Mouse (Mus musculus): Measurements from ENCODE around the gene Micall1. TPM values are rescaled to one million over a fixed set of nuclear protein-coding genes. Genes with fewer than 3 reads are reported as not detected.
A peak's percentile ranks its signal among the peaks of the same experiment; 100 is the strongest.

Micall1 gene
- polyA plus RNA-seq, 1 experiment from 2014 or later: 9.5 TPM

DNA sequence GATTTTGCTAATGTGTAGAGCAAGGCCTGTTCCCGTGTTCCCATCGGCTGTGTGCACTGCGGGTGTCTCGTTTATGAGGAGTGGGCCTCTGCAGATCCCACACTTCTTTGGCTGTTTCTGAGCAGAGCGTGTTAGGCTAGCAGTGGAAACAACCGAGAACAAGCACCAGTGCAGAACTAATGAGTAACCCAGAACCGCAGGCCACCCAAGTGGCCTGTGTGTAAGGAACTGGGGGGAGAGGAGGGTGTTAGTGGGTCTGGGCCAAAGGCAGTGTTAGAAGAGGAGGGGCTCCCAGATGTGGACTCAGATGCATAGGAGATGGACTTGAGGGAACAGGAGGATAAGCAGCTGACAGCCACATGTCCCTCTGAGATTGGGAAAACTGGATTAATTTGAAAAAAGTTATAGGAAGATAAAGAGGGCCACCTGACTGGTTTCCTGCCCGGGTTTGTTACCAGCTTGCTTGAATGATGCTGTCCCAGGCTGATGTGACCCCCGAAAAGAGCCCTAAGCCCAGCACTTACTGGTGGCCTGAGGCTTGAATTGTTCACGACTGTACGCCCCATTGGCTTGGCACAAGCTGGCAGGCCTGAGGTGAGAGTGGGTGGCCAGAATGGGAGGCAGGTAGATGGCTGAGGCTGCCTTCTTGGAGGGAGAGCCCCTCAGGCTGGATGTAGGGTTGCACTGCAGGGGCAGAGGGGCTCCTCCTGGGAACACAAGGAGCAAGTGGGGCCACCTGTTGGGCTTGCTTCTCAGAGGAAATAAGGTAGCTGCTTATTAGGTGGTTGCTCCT lies 27.3 kb downstream of the Micall1 start:
- Histone ChIP-seq H3K4me3 (replicated peaks) (no peak overlapping the region), H3K4me2 (replicated peaks) (no peak overlapping the region), H3K4me1 (replicated peaks) (peaks cover 6% of the 10 kb centered on the region), H3K27ac (no peak overlapping the region), H3K27me3 (no peaks in the 10 kb centered on the region), H3K9ac (replicated peaks) (peak overlapping the region; percentile 10; the same call in 1 of the 2 replicates), H3K9me3 (no peaks in the 10 kb centered on the region), H3K36me3 (peaks cover 35% of the 10 kb centered on the region)
- ATAC-seq: no peak
- 73% methylated on average over 11 of the region's 11 CpGs for WGBS

- Histone ChIP-seq H3K9me3 (no peaks in the 10 kb centered on the region), H3K4me1 (replicated peaks) (peaks cover 21% of the 10 kb centered on the region), H3K36me3 (peaks cover 7% of the 10 kb centered on the region), H3K27ac (no peak overlapping the region), H3K27me3 (no peaks in the 10 kb centered on the region), H3K9ac (replicated peaks) (no peak overlapping the region), H3K4me2 (replicated peaks) (no peak overlapping the region), H3K4me3 (replicated peaks) (no peak overlapping the region)
- ATAC-seq: no peak
- 68% methylated on average over 10 of the region's 10 CpGs for WGBS
Observed at GRCm38 (mm10) chr15:79139640-79140039, 30.9 kb downstream of the Micall1 start.

DNA sequence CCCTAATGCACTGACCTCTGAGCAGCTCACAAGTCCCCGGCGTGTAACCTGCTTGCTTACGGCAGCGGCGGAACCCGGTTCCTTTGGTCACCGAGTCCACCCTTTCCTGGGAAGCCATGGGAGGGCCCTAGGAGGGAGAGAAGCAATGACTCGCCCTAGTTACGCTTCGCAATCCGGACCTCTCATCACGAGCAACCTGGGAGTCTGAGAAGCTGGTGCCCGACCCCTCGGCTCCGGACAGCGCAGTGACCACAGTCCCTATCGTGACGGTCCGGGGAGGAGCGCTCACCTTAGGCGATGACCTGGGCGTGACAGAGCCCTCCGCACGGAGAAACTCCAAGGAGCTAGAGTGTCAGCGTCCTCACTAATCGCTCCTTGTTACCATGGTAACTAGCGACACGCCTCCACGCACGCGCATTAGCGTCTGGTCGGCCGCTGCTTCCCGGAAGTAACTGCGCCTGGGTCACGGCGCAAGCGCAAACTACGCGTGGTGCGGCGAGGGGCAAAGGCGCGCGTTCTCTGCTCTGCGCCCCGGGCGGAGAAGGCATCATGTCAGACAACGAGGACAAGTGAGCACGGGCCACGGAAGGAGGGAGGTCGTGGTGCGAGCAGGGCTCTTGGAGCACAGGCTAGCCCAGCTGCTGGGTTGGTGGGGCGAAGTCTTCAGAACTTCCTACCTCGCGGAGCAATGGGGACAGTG lies 32.3 kb downstream of the Micall1 start, which contains the start of the genes Polr2f and 1700088E04Rik:
Gene Polr2f, plus strand, starts transcription at position 144 of the 700 bp plus-strand sequence.
Gene 1700088E04Rik, minus strand, starts transcription at position 388 of the 700 bp plus-strand sequence.
- Histone ChIP-seq H3K4me3 (replicated peaks) (peak within 1 kb of the TSS; percentile 92), H3K27ac (0 out of 2 replicates have a peak within 1 kb of the TSS, but pooled peaks have one; percentile 10), H3K27me3 (no peaks in the 10 kb centered on the region), H3K9me3 (no peaks in the 10 kb centered on the region), H3K9ac (replicated peaks) (peak within 1 kb of the TSS; percentile 87), H3K36me3 (peaks cover 21% of the 10 kb centered on the region), H3K4me2 (replicated peaks) (peak within 1 kb of the TSS; percentile 80), H3K4me1 (replicated peaks) (peaks cover 21% of the 10 kb centered on the region)
- peak; percentile 94 for ATAC-seq
- WGBS: under 1% methylated on average over 57 of the region's 57 CpGs

GRCm38 (mm10) chr15:79141566-79141917 lies 32.8 kb downstream of the Micall1 start:
- Histone ChIP-seq H3K4me3 (replicated peaks) (peak overlapping the region; percentile 92), H3K9me3 (no peaks in the 10 kb centered on the region), H3K27ac (0 out of 2 replicates have a peak overlapping the region, but pooled peaks have one; percentile 10), H3K4me1 (replicated peaks) (peaks cover 21% of the 10 kb centered on the region), H3K4me2 (replicated peaks) (peak overlapping the region; percentile 80), H3K36me3 (peaks cover 26% of the 10 kb centered on the region), H3K9ac (replicated peaks) (peak overlapping the region; percentile 87), H3K27me3 (no peaks in the 10 kb centered on the region)
- WGBS: 2% methylated on average over 7 of the region's 7 CpGs
- ATAC-seq: no peak; the same call in 1 of the 2 replicates

GRCm38 (mm10) chr15:79143316-79143715 lies 34.6 kb downstream of the Micall1 start:
- WGBS: 91% methylated on average over 12 of the region's 12 CpGs
- no peak for ATAC-seq
- Histone ChIP-seq H3K36me3 (peaks cover 41% of the 10 kb centered on the region), H3K9me3 (no peaks in the 10 kb centered on the region), H3K27ac (no peak overlapping the region), H3K4me3 (replicated peaks) (no peak overlapping the region), H3K9ac (replicated peaks) (no peak overlapping the region), H3K27me3 (no peaks in the 10 kb centered on the region), H3K4me1 (replicated peaks) (peaks cover 21% of the 10 kb centered on the region), H3K4me2 (replicated peaks) (no peak overlapping the region)

DNA sequence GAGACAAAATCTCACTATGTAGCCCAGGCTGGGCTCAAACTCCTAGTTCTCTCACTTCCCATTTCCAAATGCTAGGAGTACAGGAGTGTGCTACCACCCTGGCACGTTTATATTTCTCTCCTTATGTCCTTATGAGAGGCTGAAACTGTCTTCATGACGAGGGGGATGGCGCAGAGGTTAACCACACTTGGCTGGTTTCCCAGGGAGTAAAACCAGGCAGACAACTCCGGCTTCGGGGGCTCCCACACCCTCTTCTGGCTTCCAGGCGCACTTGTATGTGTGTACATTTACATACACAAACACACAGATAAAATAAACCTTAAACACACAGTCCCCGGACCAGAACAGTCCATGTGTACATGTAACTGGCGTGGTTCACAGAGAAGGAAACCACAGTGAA lies 35.3 kb downstream of the Micall1 start:
- WGBS: 91% methylated on average over 8 of the region's 8 CpGs
- Histone ChIP-seq H3K4me2 (replicated peaks) (no peak overlapping the region), H3K9me3 (no peaks in the 10 kb centered on the region), H3K36me3 (peaks cover 43% of the 10 kb centered on the region), H3K4me3 (replicated peaks) (no peak overlapping the region), H3K27ac (no peak overlapping the region), H3K9ac (replicated peaks) (no peak overlapping the region), H3K27me3 (no peaks in the 10 kb centered on the region), H3K4me1 (replicated peaks) (peaks cover 21% of the 10 kb centered on the region)
- ATAC-seq: no peak

- H3K9me3 ChIP-seq: no peaks in the 10 kb centered on the region
- peaks cover 54% of the 10 kb centered on the region for H3K36me3 ChIP-seq
- H3K27ac ChIP-seq: no peak overlapping the region
- no peak overlapping the region for H3K4me2 ChIP-seq (replicated peaks)
- WGBS: 95% methylated on average over 7 of the region's 7 CpGs
- H3K4me3 ChIP-seq (replicated peaks): no peak overlapping the region
- H3K4me1 ChIP-seq (replicated peaks): peaks cover 17% of the 10 kb centered on the region
- no peaks in the 10 kb centered on the region for H3K27me3 ChIP-seq
- no peak for ATAC-seq
- H3K9ac ChIP-seq (replicated peaks): no peak overlapping the region
Observed at GRCm38 (mm10) chr15:79145522-79145921, 36.8 kb downstream of the Micall1 start.

GRCm38 (mm10) chr15:79148533-79148932 lies 39.8 kb downstream of the Micall1 start:
- Histone ChIP-seq H3K9ac (replicated peaks) (no peak overlapping the region), H3K4me1 (replicated peaks) (peaks cover 22% of the 10 kb centered on the region), H3K9me3 (no peaks in the 10 kb centered on the region), H3K4me3 (replicated peaks) (no peak overlapping the region), H3K27me3 (no peaks in the 10 kb centered on the region), H3K27ac (no peak overlapping the region), H3K4me2 (replicated peaks) (no peak overlapping the region), H3K36me3 (peaks cover 80% of the 10 kb centered on the region)
- whole genome bisulfite sequencing: 54% methylated on average over 7 of the region's 7 CpGs
- ATAC-seq: peak; percentile 62

- Histone ChIP-seq H3K27me3 (no peaks in the 10 kb centered on the region), H3K4me2 (replicated peaks) (no peak overlapping the region), H3K36me3 (peaks cover 50% of the 10 kb centered on the region), H3K9me3 (no peaks in the 10 kb centered on the region), H3K4me3 (replicated peaks) (no peak overlapping the region), H3K27ac (peak overlapping the region; percentile 87), H3K9ac (replicated peaks) (no peak overlapping the region; the same call in 1 of the 2 replicates), H3K4me1 (replicated peaks) (peaks cover 31% of the 10 kb centered on the region)
- WGBS: 37% methylated on average over 8 of the region's 8 CpGs
- ATAC-seq: peak; percentile 54
Observed at GRCm38 (mm10) chr15:79151881-79152280, 43.2 kb downstream of the Micall1 start.

GRCm38 (mm10) chr15:79152709-79153108 lies 44.0 kb downstream of the Micall1 start:
- H3K27ac ChIP-seq: peak overlapping the region; percentile 87
- no peaks in the 10 kb centered on the region for H3K27me3 ChIP-seq
- H3K9ac ChIP-seq (replicated peaks): no peak overlapping the region; the same call in 1 of the 2 replicates
- peaks cover 31% of the 10 kb centered on the region for H3K4me1 ChIP-seq (replicated peaks)
- H3K4me3 ChIP-seq (replicated peaks): no peak overlapping the region
- H3K4me2 ChIP-seq (replicated peaks): no peak overlapping the region
- 43% methylated on average over 6 of the region's 6 CpGs for WGBS
- H3K9me3 ChIP-seq: no peaks in the 10 kb centered on the region
- ATAC-seq: no peak
- peaks cover 41% of the 10 kb centered on the region for H3K36me3 ChIP-seq

- H3K4me1 ChIP-seq (replicated peaks): peaks cover 31% of the 10 kb centered on the region
Observed at GRCm38 (mm10) chr15:79155572-79155971, 46.9 kb downstream of the Micall1 start.

GRCm38 (mm10) chr15:79162301-79162700 lies 53.6 kb downstream of the Micall1 start:
- 71% methylated on average over 7 of the region's 7 CpGs for WGBS
- H3K9me3 ChIP-seq: no peaks in the 10 kb centered on the region
- H3K4me1 ChIP-seq (replicated peaks): peaks cover 32% of the 10 kb centered on the region
- H3K4me3 ChIP-seq (replicated peaks): no peak overlapping the region
- no peaks in the 10 kb centered on the region for H3K36me3 ChIP-seq
- H3K27ac ChIP-seq: no peak overlapping the region
- H3K27me3 ChIP-seq: peaks cover 52% of the 10 kb centered on the region
- no peak for ATAC-seq
- H3K4me2 ChIP-seq (replicated peaks): no peak overlapping the region
- no peak overlapping the region for H3K9ac ChIP-seq (replicated peaks)

More at GRCm38 (mm10) chr15:79155572-79155971, 46.9 kb downstream of the Micall1 start:
- no peak overlapping the region for H3K4me3 ChIP-seq (replicated peaks)
- ATAC-seq: peak; percentile 31; the same call in 1 of the 2 replicates
- WGBS: 31% methylated on average over 3 of the region's 3 CpGs
- H3K9ac ChIP-seq (replicated peaks): 0 out of 2 replicates have a peak overlapping the region, but pooled peaks have one; percentile 4
- H3K4me2 ChIP-seq (replicated peaks): no peak overlapping the region
- H3K36me3 ChIP-seq: peaks cover 25% of the 10 kb centered on the region
- H3K27ac ChIP-seq: no peak overlapping the region
- H3K27me3 ChIP-seq: no peaks in the 10 kb centered on the region; the same call in 1 of the 2 replicates
- H3K9me3 ChIP-seq: no peaks in the 10 kb centered on the region
